Mouse (Mus musculus): ENCODE measurements around the gene Slc9b1. TPM values are rescaled to one million over a fixed set of nuclear protein-coding genes. Genes with fewer than 3 reads are reported as not detected.

Slc9b1 gene
- total and polyA plus RNA-seq, 2 experiments from 2014 or later = 0.20 TPM; not detected in 1

GRCm38 (mm10) chr3:135379868-135380267 is 32.0 kb downstream of the Slc9b1 start:
- Histone ChIP-seq H3K4me2 (ENCODE audit: low read depth, low read length) (no peak overlapping the region), H3K27ac (ENCODE audit: low read depth) (no peak overlapping the region), H3K9ac (replicated peaks; ENCODE audit: low read depth, low read length) (no peak overlapping the region), H3K27me3 (ENCODE audit: control insufficient read depth, insufficient read depth, low read length) (no peaks in the 10 kb centered on the region), H3K36me3 (replicated peaks; ENCODE audit: control insufficient read depth, insufficient read depth, low read length) (no peaks in the 10 kb centered on the region), H3K4me3 (ENCODE audit: low read depth, low read length) (no peak overlapping the region), H3K9me3 (replicated peaks; ENCODE audit: control insufficient read depth, low read length) (no peaks in the 10 kb centered on the region), H3K4me1 (ENCODE audit: control insufficient read depth, insufficient read depth) (no peaks in the 10 kb centered on the region)
- TF ChIP-seq EP300 (IDR thresholded peaks at IDR 0.05; ENCODE audit: low read depth) = no peak
- TF ChIP-seq CTCF (IDR thresholded peaks at IDR 0.05; ENCODE audit: low read depth) = no peak
- WGBS = 87% methylated on average over 4 of the region's 4 CpGs
- ATAC-seq (ENCODE audit: insufficient read depth, low read depth) (no peak), DNase-seq (ENCODE audit: low spot score) (no peak)

GRCm38 (mm10) chr3:135393186-135393585 is 45.4 kb downstream of the Slc9b1 start:
- Histone ChIP-seq H3K4me1 (ENCODE audit: control insufficient read depth, insufficient read depth) (no peaks in the 10 kb centered on the region), H3K4me2 (ENCODE audit: low read depth, low read length) (no peak overlapping the region), H3K27ac (ENCODE audit: low read depth) (no peak overlapping the region), H3K27me3 (ENCODE audit: control insufficient read depth, insufficient read depth, low read length) (no peaks in the 10 kb centered on the region), H3K36me3 (replicated peaks; ENCODE audit: control insufficient read depth, insufficient read depth, low read length) (no peaks in the 10 kb centered on the region), H3K9me3 (replicated peaks; ENCODE audit: control insufficient read depth, low read length) (no peaks in the 10 kb centered on the region), H3K9ac (replicated peaks; ENCODE audit: low read depth, low read length) (no peak overlapping the region), H3K4me3 (ENCODE audit: low read depth, low read length) (no peak overlapping the region)
- 31% methylated on average over 6 of the region's 6 CpGs for WGBS
- ATAC-seq (ENCODE audit: insufficient read depth, low read depth) (no peak), DNase-seq (ENCODE audit: low spot score) (no peak)
- TF ChIP-seq CTCF (IDR thresholded peaks at IDR 0.05; ENCODE audit: low read depth) (no peak), EP300 (IDR thresholded peaks at IDR 0.05; ENCODE audit: low read depth) (no peak)

- H3K4me1 ChIP-seq (ENCODE audit: control insufficient read depth, insufficient read depth) = no peaks in the 10 kb centered on the region
- H3K9me3 ChIP-seq (replicated peaks; ENCODE audit: control insufficient read depth, low read length) = no peaks in the 10 kb centered on the region
- ATAC-seq (ENCODE audit: insufficient read depth, low read depth) (no peak), DNase-seq (ENCODE audit: low spot score) (no peak)
- H3K27me3 ChIP-seq (ENCODE audit: control insufficient read depth, insufficient read depth, low read length) = no peaks in the 10 kb centered on the region
- no peak for TF ChIP-seq EP300 (IDR thresholded peaks at IDR 0.05; ENCODE audit: low read depth)
- TF ChIP-seq CTCF (IDR thresholded peaks at IDR 0.05; ENCODE audit: low read depth) = no peak
- H3K9ac ChIP-seq (replicated peaks; ENCODE audit: low read depth, low read length) = no peak overlapping the region
- WGBS = 73% methylated on average over 5 of the region's 5 CpGs
- H3K36me3 ChIP-seq (replicated peaks; ENCODE audit: control insufficient read depth, insufficient read depth, low read length) = no peaks in the 10 kb centered on the region
- H3K4me3 ChIP-seq (ENCODE audit: low read depth, low read length) = no peak overlapping the region
- no peak overlapping the region for H3K27ac ChIP-seq (ENCODE audit: low read depth)
- H3K4me2 ChIP-seq (ENCODE audit: low read depth, low read length) = no peak overlapping the region
Observed at GRCm38 (mm10) chr3:135395085-135395484, 47.3 kb downstream of the Slc9b1 start.

- WGBS = 58% methylated on average over 6 of the region's 6 CpGs
- TF ChIP-seq EP300 (IDR thresholded peaks at IDR 0.05; ENCODE audit: low read depth) (no peak), CTCF (IDR thresholded peaks at IDR 0.05; ENCODE audit: low read depth) (no peak)
- H3K36me3 ChIP-seq (replicated peaks; ENCODE audit: control insufficient read depth, insufficient read depth, low read length) = no peaks in the 10 kb centered on the region
Observed at GRCm38 (mm10) chr3:135396081-135396480, 48.3 kb downstream of the Slc9b1 start.

GRCm38 (mm10) chr3:135397112-135397511 is 49.3 kb downstream of the Slc9b1 start:
- Histone ChIP-seq H3K4me2 (ENCODE audit: low read depth, low read length) (no peak overlapping the region), H3K9me3 (replicated peaks; ENCODE audit: control insufficient read depth, low read length) (no peaks in the 10 kb centered on the region), H3K9ac (replicated peaks; ENCODE audit: low read depth, low read length) (no peak overlapping the region), H3K4me3 (ENCODE audit: low read depth, low read length) (no peak overlapping the region), H3K36me3 (replicated peaks; ENCODE audit: control insufficient read depth, insufficient read depth, low read length) (no peaks in the 10 kb centered on the region), H3K27me3 (ENCODE audit: control insufficient read depth, insufficient read depth, low read length) (no peaks in the 10 kb centered on the region), H3K4me1 (ENCODE audit: control insufficient read depth, insufficient read depth) (peaks cover 2% of the 10 kb centered on the region; the same call in 1 of the 2 replicates), H3K27ac (ENCODE audit: low read depth) (no peak overlapping the region)
- TF ChIP-seq CTCF (IDR thresholded peaks at IDR 0.05; ENCODE audit: low read depth) (no peak), EP300 (IDR thresholded peaks at IDR 0.05; ENCODE audit: low read depth) (no peak)
- ATAC-seq (ENCODE audit: insufficient read depth, low read depth) (no peak), DNase-seq (ENCODE audit: low spot score) (no peak)

More at GRCm38 (mm10) chr3:135396081-135396480, 48.3 kb downstream of the Slc9b1 start:
- Histone ChIP-seq H3K27ac (ENCODE audit: low read depth) (no peak overlapping the region), H3K4me3 (ENCODE audit: low read depth, low read length) (no peak overlapping the region), H3K9ac (replicated peaks; ENCODE audit: low read depth, low read length) (no peak overlapping the region), H3K27me3 (ENCODE audit: control insufficient read depth, insufficient read depth, low read length) (no peaks in the 10 kb centered on the region), H3K9me3 (replicated peaks; ENCODE audit: control insufficient read depth, low read length) (no peaks in the 10 kb centered on the region), H3K4me1 (ENCODE audit: control insufficient read depth, insufficient read depth) (no peaks in the 10 kb centered on the region), H3K4me2 (ENCODE audit: low read depth, low read length) (no peak overlapping the region)
- DNase-seq (ENCODE audit: low spot score) (no peak), ATAC-seq (ENCODE audit: insufficient read depth, low read depth) (no peak)

GRCm38 (mm10) chr3:135402201-135402658 is 54.4 kb downstream of the Slc9b1 start:
- H3K27me3 ChIP-seq (ENCODE audit: control insufficient read depth, insufficient read depth, low read length) = no peaks in the 10 kb centered on the region
- no peak overlapping the region for H3K4me3 ChIP-seq (ENCODE audit: low read depth, low read length)
- H3K27ac ChIP-seq (ENCODE audit: low read depth) = peak overlapping the region; percentile 16; the same call in 1 of the 2 replicates
- 3% methylated on average over 10 of the region's 10 CpGs for WGBS
- peak; percentile 72 for TF ChIP-seq EP300 (IDR thresholded peaks at IDR 0.05; ENCODE audit: low read depth)
- TF ChIP-seq CTCF (IDR thresholded peaks at IDR 0.05; ENCODE audit: low read depth) = peak; percentile 95
- H3K9me3 ChIP-seq (replicated peaks; ENCODE audit: control insufficient read depth, low read length) = no peaks in the 10 kb centered on the region
- peak overlapping the region; percentile 24 for H3K4me2 ChIP-seq (ENCODE audit: low read depth, low read length)
- H3K9ac ChIP-seq (replicated peaks; ENCODE audit: low read depth, low read length) = no peak overlapping the region
- DNase-seq (ENCODE audit: low spot score) = peak; percentile 92
- peaks cover 10% of the 10 kb centered on the region for H3K4me1 ChIP-seq (ENCODE audit: control insufficient read depth, insufficient read depth)
- H3K36me3 ChIP-seq (replicated peaks; ENCODE audit: control insufficient read depth, insufficient read depth, low read length) = peaks cover 11% of the 10 kb centered on the region; the same call in 1 of the 2 replicates
- ATAC-seq (ENCODE audit: insufficient read depth, low read depth) = peak; percentile 85
